Mouse (Mus musculus): ENCODE results near the gene Txndc15. TPM values are rescaled to one million over a fixed set of nuclear protein-coding genes. Genes with fewer than 3 reads are reported as not detected.

The Txndc15 gene
- polyA plus RNA-seq, 1 experiment from 2014 or later = 71.0 TPM

GRCm38 (mm10) chr13:55737885-55738284 lies 23.4 kb downstream of the Txndc15 start:
- no peak overlapping the region for H3K9ac ChIP-seq (ENCODE audit: low read length)
- H3K36me3 ChIP-seq (ENCODE audit: control insufficient read depth, insufficient read depth, low read length) = no peaks in the 10 kb centered on the region
- no peak overlapping the region for H3K4me2 ChIP-seq (ENCODE audit: low read length)
- H3K9me3 ChIP-seq (ENCODE audit: control insufficient read depth, low read length) = no peaks in the 10 kb centered on the region
- WGBS = 91% methylated on average over 8 of the region's 8 CpGs
- H3K27me3 ChIP-seq (replicated peaks; ENCODE audit: control insufficient read depth, insufficient read depth, low read length) = no peaks in the 10 kb centered on the region
- H3K4me1 ChIP-seq (replicated peaks; ENCODE audit: control insufficient read depth, insufficient read depth, low read length) = no peaks in the 10 kb centered on the region
- no peak overlapping the region for H3K27ac ChIP-seq (ENCODE audit: low read depth)
- no peak for ATAC-seq (replicated peaks; ENCODE audit: low FRiP score, low TSS enrichment, low read depth)
- DNase-seq (ENCODE audit: low spot score) = no peak
- H3K4me3 ChIP-seq (ENCODE audit: low read depth, low read length) = no peak overlapping the region

GRCm38 (mm10) chr13:55742306-55742705 lies 27.9 kb downstream of the Txndc15 start:
- WGBS = 63% methylated on average over 8 of the region's 8 CpGs
- H3K9ac ChIP-seq (ENCODE audit: low read length) = no peak overlapping the region
- H3K36me3 ChIP-seq (ENCODE audit: control insufficient read depth, insufficient read depth, low read length) = no peaks in the 10 kb centered on the region
- no peak overlapping the region for H3K27ac ChIP-seq (ENCODE audit: low read depth)
- H3K4me1 ChIP-seq (replicated peaks; ENCODE audit: control insufficient read depth, insufficient read depth, low read length) = no peaks in the 10 kb centered on the region
- no peaks in the 10 kb centered on the region for H3K9me3 ChIP-seq (ENCODE audit: control insufficient read depth, low read length)
- ATAC-seq (replicated peaks; ENCODE audit: low FRiP score, low TSS enrichment, low read depth) = no peak
- DNase-seq (ENCODE audit: low spot score) = no peak
- H3K4me2 ChIP-seq (ENCODE audit: low read length) = no peak overlapping the region
- no peaks in the 10 kb centered on the region for H3K27me3 ChIP-seq (replicated peaks; ENCODE audit: control insufficient read depth, insufficient read depth, low read length)
- H3K4me3 ChIP-seq (ENCODE audit: low read depth, low read length) = no peak overlapping the region

GRCm38 (mm10) chr13:55754380-55754779 lies 39.9 kb downstream of the Txndc15 start:
- DNase-seq (ENCODE audit: low spot score) (no peak), ATAC-seq (replicated peaks; ENCODE audit: low FRiP score, low TSS enrichment, low read depth) (no peak)
- Histone ChIP-seq H3K9me3 (ENCODE audit: control insufficient read depth, low read length) (no peaks in the 10 kb centered on the region), H3K4me3 (ENCODE audit: low read depth, low read length) (no peak overlapping the region), H3K27me3 (replicated peaks; ENCODE audit: control insufficient read depth, insufficient read depth, low read length) (no peaks in the 10 kb centered on the region), H3K4me1 (replicated peaks; ENCODE audit: control insufficient read depth, insufficient read depth, low read length) (peaks cover 17% of the 10 kb centered on the region), H3K27ac (ENCODE audit: low read depth) (no peak overlapping the region), H3K4me2 (ENCODE audit: low read length) (no peak overlapping the region), H3K36me3 (ENCODE audit: control insufficient read depth, insufficient read depth, low read length) (no peaks in the 10 kb centered on the region), H3K9ac (ENCODE audit: low read length) (no peak overlapping the region)
- 45% methylated on average over 13 of the region's 13 CpGs for WGBS

GRCm38 (mm10) chr13:55756789-55757188 lies 42.3 kb downstream of the Txndc15 start:
- no peaks in the 10 kb centered on the region for H3K36me3 ChIP-seq (ENCODE audit: control insufficient read depth, insufficient read depth, low read length)
- H3K4me3 ChIP-seq (ENCODE audit: low read depth, low read length) = no peak overlapping the region; the same call in 1 of the 2 replicates
- peak; percentile 62; the same call in 1 of the 2 replicates for ATAC-seq (replicated peaks; ENCODE audit: low FRiP score, low TSS enrichment, low read depth)
- H3K27me3 ChIP-seq (replicated peaks; ENCODE audit: control insufficient read depth, insufficient read depth, low read length) = no peaks in the 10 kb centered on the region
- H3K9ac ChIP-seq (ENCODE audit: low read length) = peak overlapping the region; percentile 29; the same call in 1 of the 2 replicates
- DNase-seq (ENCODE audit: low spot score) = peak; percentile 71
- 26% methylated on average over 8 of the region's 8 CpGs for WGBS
- H3K27ac ChIP-seq (ENCODE audit: low read depth) = peak overlapping the region; percentile 47; the same call in 1 of the 2 replicates
- H3K4me2 ChIP-seq (ENCODE audit: low read length) = peak overlapping the region; percentile 41
- peaks cover 17% of the 10 kb centered on the region for H3K4me1 ChIP-seq (replicated peaks; ENCODE audit: control insufficient read depth, insufficient read depth, low read length)
- H3K9me3 ChIP-seq (ENCODE audit: control insufficient read depth, low read length) = no peaks in the 10 kb centered on the region

GRCm38 (mm10) chr13:55757645-55758044 lies 43.2 kb downstream of the Txndc15 start:
- H3K27ac ChIP-seq (ENCODE audit: low read depth) = no peak overlapping the region
- DNase-seq (ENCODE audit: low spot score) = no peak
- H3K4me1 ChIP-seq (replicated peaks; ENCODE audit: control insufficient read depth, insufficient read depth, low read length) = peaks cover 17% of the 10 kb centered on the region
- WGBS = 79% methylated on average over 6 of the region's 6 CpGs
- H3K4me3 ChIP-seq (ENCODE audit: low read depth, low read length) = no peak overlapping the region
- no peaks in the 10 kb centered on the region for H3K36me3 ChIP-seq (ENCODE audit: control insufficient read depth, insufficient read depth, low read length)
- ATAC-seq (replicated peaks; ENCODE audit: low FRiP score, low TSS enrichment, low read depth) = no peak
- no peaks in the 10 kb centered on the region for H3K27me3 ChIP-seq (replicated peaks; ENCODE audit: control insufficient read depth, insufficient read depth, low read length)
- H3K9ac ChIP-seq (ENCODE audit: low read length) = no peak overlapping the region
- no peak overlapping the region for H3K4me2 ChIP-seq (ENCODE audit: low read length)
- no peaks in the 10 kb centered on the region for H3K9me3 ChIP-seq (ENCODE audit: control insufficient read depth, low read length)

- 68% methylated on average over 10 of the region's 10 CpGs for WGBS
These were observed 46.1 kb downstream of the Txndc15 start for GRCm38 (mm10) chr13:55760576-55760975.

GRCm38 (mm10) chr13:55761486-55761885 lies 47.0 kb downstream of the Txndc15 start:
- no peaks in the 10 kb centered on the region for H3K27me3 ChIP-seq (replicated peaks; ENCODE audit: control insufficient read depth, insufficient read depth, low read length)
- H3K9me3 ChIP-seq (ENCODE audit: control insufficient read depth, low read length) = no peaks in the 10 kb centered on the region
- ATAC-seq (replicated peaks; ENCODE audit: low FRiP score, low TSS enrichment, low read depth) (no peak), DNase-seq (ENCODE audit: low spot score) (no peak)
- H3K27ac ChIP-seq (ENCODE audit: low read depth) = 0 out of 2 replicates have a peak overlapping the region, but pooled peaks have one; percentile 1
- 36% methylated on average over 10 of the region's 10 CpGs for WGBS
- H3K36me3 ChIP-seq (ENCODE audit: control insufficient read depth, insufficient read depth, low read length) = no peaks in the 10 kb centered on the region
- peaks cover 10% of the 10 kb centered on the region for H3K4me1 ChIP-seq (replicated peaks; ENCODE audit: control insufficient read depth, insufficient read depth, low read length)
- no peak overlapping the region for H3K9ac ChIP-seq (ENCODE audit: low read length)
- no peak overlapping the region for H3K4me3 ChIP-seq (ENCODE audit: low read depth, low read length)
- no peak overlapping the region for H3K4me2 ChIP-seq (ENCODE audit: low read length)

More at GRCm38 (mm10) chr13:55760576-55760975, 46.1 kb downstream of the Txndc15 start:
- Histone ChIP-seq H3K27ac (ENCODE audit: low read depth) (no peak overlapping the region), H3K9ac (ENCODE audit: low read length) (no peak overlapping the region), H3K36me3 (ENCODE audit: control insufficient read depth, insufficient read depth, low read length) (no peaks in the 10 kb centered on the region), H3K4me1 (replicated peaks; ENCODE audit: control insufficient read depth, insufficient read depth, low read length) (peaks cover 16% of the 10 kb centered on the region), H3K4me2 (ENCODE audit: low read length) (no peak overlapping the region), H3K9me3 (ENCODE audit: control insufficient read depth, low read length) (no peaks in the 10 kb centered on the region), H3K27me3 (replicated peaks; ENCODE audit: control insufficient read depth, insufficient read depth, low read length) (no peaks in the 10 kb centered on the region), H3K4me3 (ENCODE audit: low read depth, low read length) (no peak overlapping the region)
- no peak for DNase-seq (ENCODE audit: low spot score)
- ATAC-seq (replicated peaks; ENCODE audit: low FRiP score, low TSS enrichment, low read depth) = no peak

- no peak overlapping the region for H3K4me3 ChIP-seq (ENCODE audit: low read depth, low read length)
- H3K9ac ChIP-seq (ENCODE audit: low read length) = no peak overlapping the region
- H3K27me3 ChIP-seq (replicated peaks; ENCODE audit: control insufficient read depth, insufficient read depth, low read length) = no peaks in the 10 kb centered on the region
- peaks cover 7% of the 10 kb centered on the region; the same call in 1 of the 2 replicates for H3K4me1 ChIP-seq (replicated peaks; ENCODE audit: control insufficient read depth, insufficient read depth, low read length)
- ATAC-seq (replicated peaks; ENCODE audit: low FRiP score, low TSS enrichment, low read depth) = no peak
- H3K27ac ChIP-seq (ENCODE audit: low read depth) = no peak overlapping the region
- no peaks in the 10 kb centered on the region for H3K36me3 ChIP-seq (ENCODE audit: control insufficient read depth, insufficient read depth, low read length)
- 83% methylated on average over 7 of the region's 7 CpGs for WGBS
- no peak overlapping the region for H3K4me2 ChIP-seq (ENCODE audit: low read length)
- DNase-seq (ENCODE audit: low spot score) = no peak
- H3K9me3 ChIP-seq (ENCODE audit: control insufficient read depth, low read length) = no peaks in the 10 kb centered on the region
These were observed 59.9 kb downstream of the Txndc15 start for GRCm38 (mm10) chr13:55774352-55774751.

- no peaks in the 10 kb centered on the region for H3K27me3 ChIP-seq (replicated peaks; ENCODE audit: control insufficient read depth, insufficient read depth, low read length)
- no peak overlapping the region for H3K27ac ChIP-seq (ENCODE audit: low read depth)
- peaks cover 7% of the 10 kb centered on the region; the same call in 1 of the 2 replicates for H3K4me1 ChIP-seq (replicated peaks; ENCODE audit: control insufficient read depth, insufficient read depth, low read length)
- no peaks in the 10 kb centered on the region for H3K36me3 ChIP-seq (ENCODE audit: control insufficient read depth, insufficient read depth, low read length)
- ATAC-seq (replicated peaks; ENCODE audit: low FRiP score, low TSS enrichment, low read depth) = no peak
- no peak overlapping the region for H3K9ac ChIP-seq (ENCODE audit: low read length)
- WGBS = 16% methylated on average over 11 of the region's 11 CpGs
- no peak overlapping the region for H3K4me3 ChIP-seq (ENCODE audit: low read depth, low read length)
- no peaks in the 10 kb centered on the region for H3K9me3 ChIP-seq (ENCODE audit: control insufficient read depth, low read length)
- no peak overlapping the region for H3K4me2 ChIP-seq (ENCODE audit: low read length)
- no peak for DNase-seq (ENCODE audit: low spot score)
These were observed 60.6 kb downstream of the Txndc15 start for GRCm38 (mm10) chr13:55775056-55775455.

Measured in intestine, embryonic 14.5 days (tissue).